Mouse (Mus musculus): ENCODE measurements around the gene Srprb. TPM values are rescaled to one million over a fixed set of nuclear protein-coding genes. Genes with fewer than 3 reads are reported as not detected.
A peak's percentile ranks its signal among the peaks of the same experiment; 100 is the strongest.

Gene Srprb
- polyA plus RNA-seq, 2 experiments = 17.1 to 18.4 TPM

- TF ChIP-seq CTCF (IDR thresholded peaks at IDR 0.05; ENCODE audit: low read depth) (no peak), EP300 (IDR thresholded peaks at IDR 0.05; ENCODE audit: low read depth) (no peak)
These were observed 28.4 kb upstream of the Srprb start, which contains the start of the genes Gm20425 and Trf for GRCm38 (mm10) chr9:103230151-103230951. Gm20425 (minus strand) TSS chr9:103230307. Trf (minus strand) TSS chr9:103230444.

GRCm38 (mm10) chr9:103229037-103229867 lies 27.3 kb upstream of the Srprb start:
- peaks cover 0 to 22% of the 10 kb centered on the region in 2 experiments; a peak in 2 of 4 replicates for H3K4me1 ChIP-seq (replicated peaks; ENCODE audit: control insufficient read depth in 2 of 2, insufficient read depth in 2 of 2, low read length in 1 of 2)
- H3K36me3 ChIP-seq (replicated peaks; ENCODE audit: control insufficient read depth, insufficient read depth, low read depth) = no peaks in the 10 kb centered on the region; the same call in 1 of the 2 replicates
- H3K4me3 ChIP-seq (ENCODE audit: insufficient read depth in 1 of 2, low read depth in 2 of 2, low read length in 2 of 2) = peak overlapping the region; percentile 39 to 59
- H3K4me2 ChIP-seq (ENCODE audit: low read depth) = peak overlapping the region; percentile 33
- no peaks in the 10 kb centered on the region for H3K9me3 ChIP-seq (ENCODE audit: control insufficient read depth, low read length)
- TF ChIP-seq EP300 (IDR thresholded peaks at IDR 0.05; ENCODE audit: low read depth) = no peak
- TF ChIP-seq CTCF (IDR thresholded peaks at IDR 0.05; ENCODE audit: low read depth) = no peak
- ATAC-seq (ENCODE audit: insufficient read depth) (no peak), DNase-seq (ENCODE audit: low read depth in 3 of 3, low spot score in 3 of 3) (no peak)
- H3K27me3 ChIP-seq (ENCODE audit: control insufficient read depth, insufficient read depth, low read length) = no peaks in the 10 kb centered on the region
- no peak overlapping the region; the same call in 1 of the 2 replicates for H3K27ac ChIP-seq
- 57% methylated on average over 15 of the region's 15 CpGs for WGBS (ENCODE audit: insufficient replicate concordance)
- H3K9ac ChIP-seq (replicated peaks) = peak overlapping the region; percentile 31

More at GRCm38 (mm10) chr9:103230151-103230951, 28.4 kb upstream of the Srprb start, which contains the start of the genes Gm20425 and Trf:
- Histone ChIP-seq H3K27me3 (ENCODE audit: control insufficient read depth, insufficient read depth, low read length) (no peaks in the 10 kb centered on the region), H3K36me3 (replicated peaks; ENCODE audit: control insufficient read depth, insufficient read depth, low read depth) (no peaks in the 10 kb centered on the region), H3K9me3 (ENCODE audit: control insufficient read depth, low read length) (no peaks in the 10 kb centered on the region), H3K9ac (replicated peaks) (peak within 1 kb of the TSS; percentile 31), H3K4me3 (ENCODE audit: insufficient read depth in 1 of 2, low read depth in 2 of 2, low read length in 2 of 2) (peak within 1 kb of the TSS; percentile 39 to 59), H3K27ac (no peak within 1 kb of the TSS), H3K4me2 (ENCODE audit: low read depth) (peak within 1 kb of the TSS; percentile 31), H3K4me1 (replicated peaks; ENCODE audit: control insufficient read depth in 2 of 2, insufficient read depth in 2 of 2, low read length in 1 of 2) (peaks cover 0 to 24% of the 10 kb centered on the region in 2 experiments; a peak in 2 of 4 replicates)
- WGBS (ENCODE audit: insufficient replicate concordance) = 8% methylated on average over 29 of the region's 29 CpGs
- DNase-seq (ENCODE audit: low read depth in 3 of 3, low spot score in 3 of 3) (no peak), ATAC-seq (ENCODE audit: insufficient read depth) (peak; percentile 62)

GRCm38 (mm10) chr9:103228370-103229003 lies 26.6 kb upstream of the Srprb start:
- TF ChIP-seq EP300 (IDR thresholded peaks at IDR 0.05; ENCODE audit: low read depth) (no peak), CTCF (IDR thresholded peaks at IDR 0.05; ENCODE audit: low read depth) (no peak)
- Histone ChIP-seq H3K27ac (no peak overlapping the region; the same call in 1 of the 2 replicates), H3K4me1 (replicated peaks; ENCODE audit: control insufficient read depth in 2 of 2, insufficient read depth in 2 of 2, low read length in 1 of 2) (peaks cover 0 to 15% of the 10 kb centered on the region in 2 experiments; a peak in 2 of 4 replicates), H3K4me2 (ENCODE audit: low read depth) (peak overlapping the region; percentile 33), H3K9ac (replicated peaks) (peak overlapping the region; percentile 16), H3K36me3 (replicated peaks; ENCODE audit: control insufficient read depth, insufficient read depth, low read depth) (no peaks in the 10 kb centered on the region; the same call in 1 of the 2 replicates), H3K27me3 (ENCODE audit: control insufficient read depth, insufficient read depth, low read length) (no peaks in the 10 kb centered on the region), H3K4me3 (ENCODE audit: insufficient read depth in 1 of 2, low read depth in 2 of 2, low read length in 2 of 2) (peak overlapping the region; percentile 39 to 59), H3K9me3 (ENCODE audit: control insufficient read depth, low read length) (no peaks in the 10 kb centered on the region)
- DNase-seq (ENCODE audit: low read depth in 3 of 3, low spot score in 3 of 3) = no peak
- 64% methylated on average over 13 of the region's 13 CpGs for WGBS (ENCODE audit: insufficient replicate concordance)
- no peak for ATAC-seq (ENCODE audit: insufficient read depth)

GRCm38 (mm10) chr9:103227760-103228159 lies 25.8 kb upstream of the Srprb start:
- Histone ChIP-seq H3K4me1 (replicated peaks; ENCODE audit: control insufficient read depth in 2 of 2, insufficient read depth in 2 of 2, low read length in 1 of 2) (peaks cover 0 to 8% of the 10 kb centered on the region in 2 experiments; a peak in 1 of 4 replicates), H3K4me3 (ENCODE audit: insufficient read depth in 1 of 2, low read depth in 2 of 2, low read length in 2 of 2) (peak overlapping the region; percentile 39 to 59), H3K9me3 (ENCODE audit: control insufficient read depth, low read length) (no peaks in the 10 kb centered on the region), H3K36me3 (replicated peaks; ENCODE audit: control insufficient read depth, insufficient read depth, low read depth) (no peaks in the 10 kb centered on the region; the same call in 1 of the 2 replicates), H3K4me2 (ENCODE audit: low read depth) (peak overlapping the region; percentile 33), H3K27ac (no peak overlapping the region), H3K27me3 (ENCODE audit: control insufficient read depth, insufficient read depth, low read length) (no peaks in the 10 kb centered on the region), H3K9ac (replicated peaks) (peak overlapping the region; percentile 16; the same call in 1 of the 2 replicates)
- DNase-seq (ENCODE audit: low read depth in 3 of 3, low spot score in 3 of 3) = no peak
- no peak for ATAC-seq (ENCODE audit: insufficient read depth)
- WGBS (ENCODE audit: insufficient replicate concordance) = 75% methylated on average over 16 of the region's 16 CpGs
- TF ChIP-seq CTCF (IDR thresholded peaks at IDR 0.05; ENCODE audit: low read depth) = no peak
- no peak for TF ChIP-seq EP300 (IDR thresholded peaks at IDR 0.05; ENCODE audit: low read depth)

Data from liver, embryonic 14.5 days (tissue).